Mouse (Mus musculus) stomach, embryonic 16.5 days (tissue): ENCODE measurements at regions not wholly inside any gene's neighbourhood (a gene's known extent, or its start where the extent isn't known, plus 50 kb on each side); places are given as distances from the start of the nearest gene placed in this dataset.

Experiments used
- ATAC-seq: fragments of 200-750 bp; cut with Nextera tagmentation; 2 replicates; pipeline ENCODE4 v1.8.0; 2017; ENCODE audit warnings: moderate number of reproducible peaks, moderate TSS enrichment; ENCODE audit not compliant: insufficient read depth, low FRiP score
- H3K27ac ChIP-seq: fragments of 300-500 bp; sonication (generic); 2 replicates; pipeline ENCODE4 v1.5.1; 2014; ENCODE audit warnings: low read length
- H3K27me3 ChIP-seq: fragments of 300-500 bp; sonication (generic); 2 replicates; pipeline ENCODE4 v1.6.1; 2014; ENCODE audit warnings: low read length, control low read depth, mixed read lengths; ENCODE audit not compliant: control insufficient read depth, insufficient read depth
- H3K36me3 ChIP-seq: fragments of 300-500 bp; sonication (generic); 2 replicates; pipeline ENCODE4 v1.6.1; 2014; ENCODE audit warnings: low read length; ENCODE audit not compliant: control insufficient read depth, insufficient read depth
- H3K4me1 ChIP-seq: fragments of 300-500 bp; sonication (generic); 2 replicates; pipeline ENCODE4 v1.6.1; 2014; ENCODE audit warnings: low read length, control low read depth, mixed read lengths; ENCODE audit not compliant: control insufficient read depth, insufficient read depth
- H3K4me2 ChIP-seq: fragments of 300-500 bp; sonication (generic); 2 replicates; pipeline ENCODE4 v1.6.1; 2014; ENCODE audit warnings: low read depth, low read length, mixed read lengths
- H3K4me3 ChIP-seq: fragments of 300-500 bp; sonication (generic); replicated peaks from 2 replicates; pipeline ENCODE4 v1.5.1; 2014; ENCODE audit warnings: mild to moderate bottlenecking, low read length
- H3K9ac ChIP-seq: fragments of 300-500 bp; sonication (generic); 2 replicates; pipeline ENCODE4 v1.6.1; 2014; ENCODE audit warnings: low read length
- H3K9me3 ChIP-seq: fragments of 300-500 bp; sonication (generic); replicated peaks from 2 replicates; pipeline ENCODE4 v1.6.1; 2016; ENCODE audit warnings: low read length, control low read depth; ENCODE audit not compliant: control insufficient read depth
- WGBS: fragments of 180-500 bp; shearing (Covaris S2); extraction: QIAGEN DNeasy Blood & Tissue Kit; methylation state at CpG from one replicate; pipeline ENCODE4 v1.1.7; 2014; 5-methylcytosine and 5-hydroxymethylcytosine counted together

DNA sequence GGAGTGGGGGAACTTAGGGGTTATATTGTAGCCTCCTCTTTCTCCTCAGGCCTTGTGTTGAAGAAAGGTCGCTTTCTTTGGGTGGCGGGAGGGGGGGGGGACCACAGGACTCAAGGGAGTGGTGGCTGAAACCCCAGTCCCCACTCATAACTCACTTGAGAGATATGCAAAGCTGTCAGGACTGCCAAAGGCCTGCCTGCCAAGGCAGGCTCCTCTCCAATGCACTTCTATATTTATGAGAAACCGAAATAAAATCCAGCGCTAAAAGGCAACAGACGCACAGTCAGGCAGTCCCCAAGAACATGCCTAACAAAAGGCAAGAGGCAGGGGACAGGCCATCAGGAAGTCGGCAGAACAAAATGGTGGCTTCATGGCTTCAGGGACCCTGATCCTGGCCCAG, 97.4 kb upstream of the Tnp1 start:
- peak; percentile 54; the same call in 1 of the 2 replicates for ATAC-seq
- no peaks in the 10 kb centered on the region for H3K36me3 ChIP-seq
- no peak overlapping the region for H3K27ac ChIP-seq
- H3K4me2 ChIP-seq = no peak overlapping the region
- no peak overlapping the region for H3K4me3 ChIP-seq
- no peak overlapping the region for H3K9ac ChIP-seq
- peaks cover 15% of the 10 kb centered on the region for H3K4me1 ChIP-seq
- H3K9me3 ChIP-seq = no peaks in the 10 kb centered on the region; the same call in 1 of the 2 replicates
- 82% methylated on average over 6 of the region's 6 CpGs for WGBS
- H3K27me3 ChIP-seq = no peaks in the 10 kb centered on the region

DNA sequence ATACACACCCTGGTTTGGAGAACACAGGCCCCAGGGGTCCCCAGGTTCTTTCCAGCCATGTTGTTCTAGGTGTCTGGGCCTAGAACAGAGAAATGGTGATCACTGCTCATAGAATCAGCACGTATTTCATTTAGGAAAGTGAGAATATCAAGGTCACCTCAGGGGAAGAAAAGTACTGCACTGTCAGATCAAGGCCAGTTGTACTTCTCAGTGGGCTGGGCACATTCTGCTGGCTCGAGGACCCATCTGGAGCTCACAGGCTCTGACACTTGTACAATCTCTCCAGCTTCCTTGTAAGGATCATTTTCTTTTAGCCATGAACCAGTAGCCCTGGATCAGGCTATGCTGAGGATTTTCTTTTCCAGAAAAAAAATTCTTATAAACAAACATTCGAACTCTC, 97.0 kb upstream of the Tnp1 start:
- no peak overlapping the region for H3K9ac ChIP-seq
- H3K4me3 ChIP-seq = no peak overlapping the region
- H3K4me2 ChIP-seq = no peak overlapping the region
- H3K36me3 ChIP-seq = no peaks in the 10 kb centered on the region
- 71% methylated on average over 3 of the region's 3 CpGs for WGBS
- H3K27me3 ChIP-seq = no peaks in the 10 kb centered on the region
- ATAC-seq = 0 out of 2 replicates have a peak, but pooled peaks have one; percentile 2
- H3K9me3 ChIP-seq = no peaks in the 10 kb centered on the region; the same call in 1 of the 2 replicates
- no peak overlapping the region for H3K27ac ChIP-seq
- H3K4me1 ChIP-seq = peaks cover 15% of the 10 kb centered on the region

DNA sequence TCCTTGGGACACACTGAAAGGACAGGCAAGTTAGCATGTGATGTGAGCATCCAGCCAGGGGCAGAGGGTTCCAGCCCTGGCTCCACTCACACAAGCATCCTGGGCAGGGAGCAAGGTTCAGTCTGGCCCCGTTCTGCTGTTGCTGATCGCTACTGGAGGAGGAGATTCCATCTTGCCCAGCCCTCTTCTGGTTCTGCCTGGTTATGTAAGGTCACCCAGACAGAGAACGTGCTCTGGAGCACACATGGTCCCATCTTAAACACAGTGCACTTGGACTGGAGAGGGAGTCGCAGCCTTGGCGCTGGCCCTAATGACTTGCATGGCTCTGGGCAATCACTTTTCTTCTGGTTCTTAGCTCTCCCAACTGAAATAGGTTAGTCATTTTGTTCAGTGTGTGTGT, 96.2 kb upstream of the Tnp1 start:
- WGBS = 87% methylated on average over 5 of the region's 5 CpGs

DNA sequence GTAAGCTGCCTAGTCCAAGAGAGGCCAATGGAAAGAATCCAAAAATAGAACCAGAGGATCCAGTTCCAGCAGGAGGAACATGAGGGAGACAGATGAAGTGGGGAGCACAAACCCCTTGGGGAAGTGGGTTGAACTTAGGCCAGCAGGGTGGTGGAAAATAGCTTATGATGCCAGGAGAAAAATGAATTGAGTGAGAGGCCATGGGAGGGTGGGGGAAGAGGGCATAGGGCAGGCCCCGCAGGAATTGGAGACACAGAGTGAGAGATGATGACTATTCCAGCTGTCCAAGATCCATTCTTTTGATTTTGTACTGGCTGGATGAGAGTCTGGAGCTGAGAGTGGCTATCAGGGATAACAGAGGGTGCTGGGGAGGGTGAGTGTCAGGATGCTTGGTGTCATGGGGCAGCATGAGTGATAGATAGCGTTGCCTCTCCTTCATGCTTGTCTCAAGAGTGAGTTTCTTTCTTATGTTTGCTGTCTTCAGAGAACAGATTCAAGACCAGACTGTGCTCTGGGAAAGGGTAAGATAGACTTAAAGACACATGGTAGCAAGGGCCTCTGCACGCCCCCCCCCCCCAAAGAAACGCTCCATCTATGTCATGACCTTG, 90.3 kb upstream of the Tnp1 start:
- ATAC-seq = 0 out of 2 replicates have a peak, but pooled peaks have one; percentile 13
- Histone ChIP-seq H3K4me2 (no peak overlapping the region), H3K27me3 (no peaks in the 10 kb centered on the region), H3K4me3 (no peak overlapping the region), H3K36me3 (no peaks in the 10 kb centered on the region), H3K4me1 (no peaks in the 10 kb centered on the region), H3K9me3 (no peaks in the 10 kb centered on the region), H3K27ac (no peak overlapping the region), H3K9ac (no peak overlapping the region)
- WGBS = 84% methylated on average over 4 of the region's 4 CpGs

More for the DNA sequence above, 96.2 kb upstream of the Tnp1 start:
- Histone ChIP-seq H3K4me2 (no peak overlapping the region), H3K27me3 (no peaks in the 10 kb centered on the region), H3K4me1 (peaks cover 13% of the 10 kb centered on the region), H3K36me3 (no peaks in the 10 kb centered on the region), H3K27ac (no peak overlapping the region), H3K4me3 (no peak overlapping the region), H3K9me3 (no peaks in the 10 kb centered on the region; the same call in 1 of the 2 replicates), H3K9ac (no peak overlapping the region)
- no peak for ATAC-seq

DNA sequence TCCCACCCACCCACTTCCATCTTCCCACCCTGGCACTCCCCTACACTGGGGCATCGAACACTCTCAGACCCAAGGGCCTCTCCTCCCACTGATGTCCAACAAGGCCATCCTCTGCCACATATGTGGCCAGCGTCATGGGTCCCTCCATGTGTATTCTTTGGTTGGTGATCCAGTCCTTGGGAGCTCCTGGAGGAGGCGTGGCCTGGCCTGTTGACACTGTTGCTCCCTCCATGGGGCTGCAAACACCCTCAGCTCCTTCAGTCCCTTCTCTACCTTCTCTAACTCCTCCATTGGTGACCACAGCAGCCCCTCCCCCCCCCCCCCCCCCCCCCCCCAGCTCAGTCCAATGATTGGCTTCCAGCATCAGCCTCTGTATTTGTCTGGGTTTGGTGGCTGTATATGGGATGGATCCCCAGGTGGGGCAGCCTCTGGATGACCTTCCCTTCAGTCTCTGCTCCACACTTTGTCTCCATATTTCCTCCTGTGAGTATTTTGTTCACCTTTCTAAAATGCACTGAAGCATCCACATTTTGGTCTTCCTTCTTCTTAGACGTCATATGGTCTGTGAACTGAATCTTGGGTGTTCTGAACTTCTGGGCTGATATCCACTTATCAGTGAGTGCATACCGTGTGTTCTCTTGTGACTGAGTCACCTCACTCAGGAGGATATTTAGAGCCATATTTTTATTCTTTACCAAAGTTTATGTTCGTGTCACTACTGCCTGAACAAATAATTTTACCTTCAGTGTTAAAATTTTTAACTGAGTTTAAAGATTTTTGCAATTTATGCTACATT, 82.1 kb upstream of the Tnp1 start:
- Histone ChIP-seq H3K27ac (no peak overlapping the region), H3K9me3 (no peaks in the 10 kb centered on the region), H3K4me2 (no peak overlapping the region), H3K4me3 (no peak overlapping the region), H3K9ac (no peak overlapping the region), H3K36me3 (no peaks in the 10 kb centered on the region), H3K4me1 (no peaks in the 10 kb centered on the region), H3K27me3 (no peaks in the 10 kb centered on the region)
- ATAC-seq = no peak
- 81% methylated on average over 6 of the region's 6 CpGs for WGBS

DNA sequence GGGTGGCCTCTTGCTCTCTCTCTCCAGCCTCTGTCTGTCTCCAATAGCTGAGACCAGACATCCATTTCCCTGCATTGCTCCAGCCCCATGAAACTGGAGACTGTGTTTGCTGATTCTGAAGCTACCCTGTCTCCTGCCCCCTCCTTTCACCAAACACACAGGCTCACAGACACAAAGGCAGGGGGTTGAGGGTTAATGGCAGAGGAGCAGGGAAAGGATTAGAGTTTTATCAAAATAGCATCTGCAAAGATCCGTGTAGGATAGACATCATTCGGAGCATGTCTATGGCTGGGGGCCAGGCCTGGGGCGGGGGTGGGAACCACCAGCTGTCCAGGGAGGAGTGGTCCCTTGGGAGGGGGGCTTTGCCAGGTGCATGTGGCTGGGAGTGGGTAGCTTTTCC, 73.9 kb upstream of the Tnp1 start:
- Histone ChIP-seq H3K9me3 (no peaks in the 10 kb centered on the region), H3K27me3 (no peaks in the 10 kb centered on the region), H3K36me3 (no peaks in the 10 kb centered on the region), H3K4me1 (peaks cover 7% of the 10 kb centered on the region), H3K4me2 (no peak overlapping the region), H3K4me3 (no peak overlapping the region), H3K9ac (no peak overlapping the region), H3K27ac (no peak overlapping the region)
- WGBS = 8% methylated on average over 3 of the region's 3 CpGs
- no peak for ATAC-seq

DNA sequence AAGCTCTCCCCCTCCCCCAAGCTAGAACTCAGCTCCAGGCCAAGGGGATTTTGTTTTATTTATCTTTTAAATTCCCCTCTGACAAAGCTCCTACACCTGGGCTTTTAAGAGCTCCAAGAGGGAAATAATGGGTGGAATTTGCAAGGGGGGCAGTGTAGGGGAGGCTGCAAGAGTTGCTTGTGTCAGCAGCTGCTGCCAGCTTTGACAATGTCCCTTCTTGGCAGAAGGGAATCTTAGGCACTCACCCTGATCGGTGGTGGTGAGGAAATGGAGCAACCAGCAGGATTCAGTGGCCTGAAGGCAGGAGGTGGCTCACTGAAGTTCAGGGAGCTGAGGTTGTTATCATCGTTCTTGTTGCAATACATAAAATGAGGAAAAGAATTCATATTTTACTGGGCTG, 72.8 kb upstream of the Tnp1 start:
- Histone ChIP-seq H3K27me3 (no peaks in the 10 kb centered on the region), H3K4me3 (no peak overlapping the region), H3K4me1 (peaks cover 7% of the 10 kb centered on the region), H3K27ac (peak overlapping the region; percentile 27; the same call in 1 of the 2 replicates), H3K9me3 (no peaks in the 10 kb centered on the region), H3K9ac (no peak overlapping the region), H3K4me2 (no peak overlapping the region), H3K36me3 (no peaks in the 10 kb centered on the region)
- 14% methylated on average over 2 of the region's 2 CpGs for WGBS
- ATAC-seq = peak; percentile 44; the same call in 1 of the 2 replicates

DNA sequence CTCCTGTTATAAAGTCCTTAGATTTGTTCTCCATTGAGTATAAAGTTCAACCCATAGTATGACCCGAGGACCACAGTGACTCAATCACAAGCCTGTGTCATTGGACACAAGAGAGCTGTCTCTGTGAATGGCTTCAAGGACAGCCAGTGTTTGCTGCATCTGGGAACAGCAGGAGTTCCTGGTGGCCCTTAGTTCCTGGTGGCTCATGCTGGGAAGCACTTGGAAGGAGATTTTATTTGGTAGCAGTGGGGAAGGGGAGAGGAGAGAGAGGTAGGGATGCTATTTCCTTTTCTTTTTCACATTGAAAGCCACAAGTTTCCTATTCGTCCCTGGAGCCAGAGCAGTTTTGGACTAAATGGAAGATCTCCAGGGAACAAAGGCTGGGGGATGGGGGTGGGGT, 69.2 kb upstream of the Tnp1 start:
- Histone ChIP-seq H3K27ac (no peak overlapping the region), H3K9me3 (no peaks in the 10 kb centered on the region), H3K4me3 (no peak overlapping the region), H3K27me3 (no peaks in the 10 kb centered on the region), H3K36me3 (no peaks in the 10 kb centered on the region), H3K4me2 (no peak overlapping the region), H3K4me1 (peaks cover 7% of the 10 kb centered on the region), H3K9ac (no peak overlapping the region)
- 54% methylated on average over 2 of the region's 2 CpGs for WGBS
- ATAC-seq = no peak

DNA sequence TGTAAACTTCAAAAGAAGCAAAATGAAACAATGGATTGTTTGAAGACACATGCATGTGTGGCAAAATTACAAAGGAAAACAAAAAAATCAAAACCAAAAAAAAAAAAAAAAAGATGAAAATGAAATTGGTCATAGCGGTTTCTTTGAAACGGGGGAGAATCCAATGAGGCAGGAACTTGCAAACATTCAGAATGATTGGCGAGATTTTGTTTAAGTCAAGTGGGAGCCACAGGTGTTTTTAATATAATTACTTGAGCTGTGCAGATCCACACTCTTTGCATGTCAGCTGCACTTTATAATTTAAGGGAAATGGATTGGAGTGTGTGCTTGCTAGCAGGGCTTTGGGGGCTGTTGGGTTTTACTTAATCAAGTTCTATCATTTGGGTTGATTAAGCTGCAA, 67.7 kb upstream of the Tnp1 start:
- no peak for ATAC-seq
- Histone ChIP-seq H3K9ac (no peak overlapping the region), H3K27ac (no peak overlapping the region), H3K9me3 (no peaks in the 10 kb centered on the region), H3K4me1 (peaks cover under 1% of the 10 kb centered on the region; the same call in 1 of the 2 replicates), H3K4me2 (no peak overlapping the region), H3K4me3 (no peak overlapping the region), H3K27me3 (no peaks in the 10 kb centered on the region), H3K36me3 (no peaks in the 10 kb centered on the region)
- WGBS = 57% methylated on average over 3 of the region's 3 CpGs
